Mouse (Mus musculus) hindbrain, postnatal 0 days (tissue): ENCODE measurements at regions not wholly inside any gene's neighbourhood (a gene's known extent, or its start where the extent isn't known, plus 50 kb on each side); places are given as distances from the start of the nearest gene placed in this dataset.

ENCODE experiments used
- ATAC-seq: fragments of 200-750 bp; cut with Nextera tagmentation; 2 replicates; pipeline ENCODE4 v1.8.0; 2017; ENCODE audit warnings: mild to moderate bottlenecking, moderate TSS enrichment, moderate library complexity
- DNase-seq: peaks from one replicate; pipeline ENCODE4 v3.0.0-alpha.2; 2015; ENCODE audit warnings: low spot score
- H3K27ac ChIP-seq: fragments of 300-500 bp; sonication (generic); 2 replicates; pipeline ENCODE4 v1.5.1; 2014; ENCODE audit warnings: mild to moderate bottlenecking
- H3K27me3 ChIP-seq: fragments of 300-500 bp; sonication (generic); 2 replicates; pipeline ENCODE4 v1.6.1; 2014; ENCODE audit warnings: low read length, mixed read lengths; ENCODE audit not compliant: insufficient read depth
- H3K36me3 ChIP-seq: fragments of 300-500 bp; sonication (generic); 2 replicates; pipeline ENCODE4 v1.6.1; 2014; ENCODE audit warnings: low read length, mixed read lengths; ENCODE audit not compliant: insufficient read depth
- H3K4me1 ChIP-seq: fragments of 300-500 bp; sonication (generic); 2 replicates; pipeline ENCODE4 v1.6.1; 2014; ENCODE audit warnings: antibody characterized with exemption, low read length, mixed read lengths; ENCODE audit not compliant: insufficient read depth
- H3K4me2 ChIP-seq: fragments of 300-500 bp; sonication (generic); 2 replicates; pipeline ENCODE4 v1.6.1; 2014; ENCODE audit warnings: low read depth, mild to moderate bottlenecking, low read length, moderate library complexity, mixed read lengths
- H3K4me3 ChIP-seq: fragments of 300-500 bp; sonication (generic); 2 replicates; pipeline ENCODE4 v1.5.1; 2014; ENCODE audit warnings: low read length
- H3K9ac ChIP-seq: fragments of 300-500 bp; sonication (generic); replicated peaks from 2 replicates; pipeline ENCODE4 v1.6.1; 2014; ENCODE audit warnings: mild to moderate bottlenecking, low read length, moderate library complexity, mixed read lengths
- H3K9me3 ChIP-seq: fragments of 300-500 bp; sonication (generic); 2 replicates; pipeline ENCODE4 v1.6.1; 2016; ENCODE audit warnings: low read length, mixed read lengths
- CTCF ChIP-seq: IDR thresholded peaks from 2 replicates; pipeline ENCODE4 v1.5.1; 2016; ENCODE audit warnings: antibody characterized with exemption, control low read depth, low read depth
- WGBS: fragments of 180-500 bp; shearing (Covaris S2); extraction: QIAGEN DNeasy Blood & Tissue Kit; methylation state at CpG from one replicate; pipeline ENCODE4 v1.1.7; 2014; 5-methylcytosine and 5-hydroxymethylcytosine counted together

DNA sequence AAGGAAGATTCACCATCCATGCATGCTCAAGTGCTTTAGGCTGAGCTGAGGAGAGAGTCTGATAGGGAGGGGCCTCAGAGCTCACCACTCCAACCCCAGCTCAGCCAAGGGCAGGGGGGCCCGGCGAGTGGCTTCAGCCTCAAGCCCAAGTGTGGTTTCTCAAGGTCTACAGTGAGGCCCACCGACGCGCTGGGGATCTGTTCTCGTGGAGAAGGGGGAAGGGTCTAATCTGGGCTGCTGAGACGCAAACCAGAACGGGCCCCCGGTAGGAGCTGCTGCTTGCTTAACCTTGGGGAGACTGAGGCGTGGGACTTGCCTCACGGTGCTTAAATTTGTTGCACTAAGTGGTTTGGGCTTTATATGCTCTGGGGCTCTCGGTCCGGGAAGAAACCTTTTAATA, 70.9 kb downstream of the Asb1 start:
- no peak overlapping the region for H3K4me3 ChIP-seq
- no peak overlapping the region for H3K4me2 ChIP-seq
- no peak for ATAC-seq
- DNase-seq: no peak
- no peaks in the 10 kb centered on the region for H3K27me3 ChIP-seq
- WGBS: 58% methylated on average over 13 of the region's 13 CpGs
- no peak overlapping the region for H3K9ac ChIP-seq
- H3K27ac ChIP-seq: no peak overlapping the region
- H3K9me3 ChIP-seq: no peaks in the 10 kb centered on the region
- no peaks in the 10 kb centered on the region for H3K4me1 ChIP-seq
- TF ChIP-seq CTCF: no peak
- no peaks in the 10 kb centered on the region for H3K36me3 ChIP-seq

DNA sequence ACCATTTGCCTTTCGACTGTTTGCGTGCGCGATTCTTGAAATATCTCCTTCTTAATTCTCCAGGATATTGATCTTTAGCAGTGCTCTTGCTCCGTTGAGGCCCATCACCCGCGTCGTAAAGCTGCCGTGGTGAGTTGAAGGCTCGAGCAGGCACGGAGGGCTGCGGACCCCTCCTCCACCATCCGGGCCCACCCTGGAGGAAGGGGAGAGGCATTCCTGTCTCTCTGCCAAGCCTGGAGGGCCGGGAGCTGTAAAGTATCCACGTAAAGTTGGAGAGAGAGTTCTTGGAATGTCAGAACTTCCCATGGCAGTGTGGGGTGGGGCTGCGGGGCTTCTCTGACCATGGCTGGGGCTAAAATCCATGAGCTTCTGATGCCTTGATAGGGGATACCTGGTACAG, 71.3 kb downstream of the Asb1 start:
- ATAC-seq (no peak), DNase-seq (no peak)
- Histone ChIP-seq H3K9ac (no peak overlapping the region), H3K27ac (no peak overlapping the region), H3K4me1 (no peaks in the 10 kb centered on the region), H3K9me3 (no peaks in the 10 kb centered on the region), H3K36me3 (no peaks in the 10 kb centered on the region), H3K4me2 (no peak overlapping the region), H3K27me3 (no peaks in the 10 kb centered on the region), H3K4me3 (no peak overlapping the region)
- TF ChIP-seq CTCF: no peak
- WGBS: 60% methylated on average over 16 of the region's 16 CpGs

DNA sequence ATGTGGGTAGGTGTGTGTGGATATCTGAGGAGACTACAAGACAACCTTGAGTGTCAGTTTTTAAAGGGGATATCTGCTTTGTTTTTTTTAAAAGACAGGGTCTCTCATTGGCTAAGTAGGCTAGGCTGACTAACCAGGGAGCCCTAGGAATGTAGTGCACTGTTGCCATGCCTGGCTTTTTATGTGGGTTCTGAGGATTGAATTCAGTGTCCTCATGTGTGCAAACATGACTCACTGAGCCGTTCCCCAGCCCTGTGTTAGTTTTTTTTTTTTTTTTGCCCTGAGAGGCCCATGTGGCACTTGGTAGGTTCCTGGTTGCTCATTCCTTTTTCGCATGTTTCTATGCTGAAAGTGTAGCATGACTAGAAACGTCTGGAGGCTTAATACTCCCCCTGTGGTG, 72.6 kb downstream of the Asb1 start:
- no peak overlapping the region for H3K4me2 ChIP-seq
- 57% methylated on average over 3 of the region's 3 CpGs for WGBS
- H3K4me3 ChIP-seq: no peak overlapping the region
- H3K9ac ChIP-seq: no peak overlapping the region
- no peaks in the 10 kb centered on the region for H3K27me3 ChIP-seq
- no peak overlapping the region for H3K27ac ChIP-seq
- no peaks in the 10 kb centered on the region for H3K4me1 ChIP-seq
- no peaks in the 10 kb centered on the region for H3K36me3 ChIP-seq
- DNase-seq (no peak), ATAC-seq (no peak)
- no peaks in the 10 kb centered on the region for H3K9me3 ChIP-seq
- TF ChIP-seq CTCF: no peak

DNA sequence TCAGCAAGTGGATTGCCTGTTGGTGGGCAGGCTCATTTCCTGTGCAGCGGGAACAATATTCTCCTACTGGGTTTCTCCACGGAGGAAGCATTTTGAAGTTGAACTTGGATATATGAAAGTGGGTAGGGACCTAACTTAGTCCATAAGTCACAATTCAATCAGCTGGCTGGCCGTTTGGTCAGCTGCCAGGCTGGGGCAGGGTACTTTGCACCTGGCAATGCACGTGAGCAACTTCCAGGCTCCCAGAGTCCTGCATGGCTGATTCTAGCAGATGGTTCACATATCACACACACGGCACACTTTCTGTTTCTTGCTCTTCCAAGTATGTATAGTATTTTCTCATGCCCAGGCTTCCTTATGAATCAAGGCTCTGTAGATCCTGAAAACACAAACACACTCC, 75.1 kb downstream of the Asb1 start:
- H3K27ac ChIP-seq: no peak overlapping the region
- H3K36me3 ChIP-seq: no peaks in the 10 kb centered on the region
- H3K4me3 ChIP-seq: no peak overlapping the region
- DNase-seq (no peak), ATAC-seq (no peak)
- no peak overlapping the region for H3K9ac ChIP-seq
- no peaks in the 10 kb centered on the region for H3K9me3 ChIP-seq
- H3K4me1 ChIP-seq: no peaks in the 10 kb centered on the region
- no peaks in the 10 kb centered on the region for H3K27me3 ChIP-seq
- TF ChIP-seq CTCF: no peak
- H3K4me2 ChIP-seq: no peak overlapping the region
- WGBS: 68% methylated on average over 5 of the region's 5 CpGs

DNA sequence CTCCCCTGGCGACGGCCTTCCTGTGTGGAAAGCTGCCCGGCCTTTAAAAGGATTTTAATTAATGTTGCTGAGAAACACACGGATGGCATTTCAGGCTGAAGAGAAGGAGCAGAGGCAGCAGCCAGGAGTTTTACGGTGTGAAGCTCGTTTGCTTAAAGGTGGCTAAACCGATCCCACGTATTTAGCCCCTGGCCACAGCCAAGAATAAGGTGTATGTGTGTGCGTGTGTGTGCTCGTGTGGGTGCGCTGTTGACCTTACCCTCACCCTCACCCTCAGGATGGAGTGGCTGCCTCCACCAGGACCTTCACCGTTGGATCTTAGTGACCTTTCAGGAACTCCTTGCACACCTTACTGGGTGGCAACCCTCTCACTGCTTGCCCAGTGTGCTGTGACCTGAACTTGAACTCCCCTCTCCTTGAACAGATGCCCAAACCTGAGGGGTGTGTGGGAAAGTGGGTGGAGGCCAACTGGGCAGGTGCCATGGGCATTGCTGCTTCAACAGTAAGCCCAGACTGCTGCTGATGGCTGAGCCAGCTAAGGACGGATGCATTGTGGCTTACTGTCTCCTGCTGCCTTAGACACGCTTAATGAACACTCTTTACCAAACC, 78.3 kb downstream of the Asb1 start:
- ATAC-seq (peak; percentile 40; the same call in 1 of the 2 replicates), DNase-seq (peak; percentile 48)
- Histone ChIP-seq H3K36me3 (no peaks in the 10 kb centered on the region), H3K9ac (no peak overlapping the region), H3K4me1 (no peaks in the 10 kb centered on the region), H3K4me2 (no peak overlapping the region), H3K9me3 (no peaks in the 10 kb centered on the region), H3K27ac (no peak overlapping the region), H3K4me3 (no peak overlapping the region), H3K27me3 (no peaks in the 10 kb centered on the region)
- no peak for TF ChIP-seq CTCF
- WGBS: 55% methylated on average over 14 of the region's 14 CpGs

DNA sequence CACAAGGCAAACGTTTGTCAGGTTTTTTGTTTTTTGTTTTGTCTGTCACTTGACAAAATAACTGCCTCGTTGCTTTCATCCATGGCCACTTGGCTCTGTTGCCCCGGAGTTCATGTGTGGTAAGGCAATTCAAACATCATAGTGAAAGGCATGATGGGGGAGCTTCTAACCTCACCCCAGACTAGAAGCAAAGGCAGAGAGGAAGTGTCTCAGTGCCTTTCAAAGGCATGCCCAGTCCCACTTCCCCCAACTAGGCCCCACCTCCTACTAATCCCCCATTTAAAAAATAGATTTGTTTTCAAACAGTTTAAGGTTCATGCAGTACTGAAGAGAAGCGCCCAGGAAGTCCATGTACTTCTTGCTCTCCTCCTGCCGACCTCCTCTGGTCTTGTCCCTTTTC, 80.8 kb downstream of the Asb1 start:
- no peak overlapping the region for H3K4me3 ChIP-seq
- H3K27ac ChIP-seq: no peak overlapping the region
- DNase-seq: no peak
- H3K4me2 ChIP-seq: no peak overlapping the region
- H3K4me1 ChIP-seq: peaks cover 7% of the 10 kb centered on the region; the same call in 1 of the 2 replicates
- H3K9ac ChIP-seq: no peak overlapping the region
- ATAC-seq: no peak
- no peaks in the 10 kb centered on the region for H3K27me3 ChIP-seq
- 79% methylated on average over 5 of the region's 5 CpGs for WGBS
- H3K9me3 ChIP-seq: no peaks in the 10 kb centered on the region
- no peaks in the 10 kb centered on the region for H3K36me3 ChIP-seq
- no peak for TF ChIP-seq CTCF

DNA sequence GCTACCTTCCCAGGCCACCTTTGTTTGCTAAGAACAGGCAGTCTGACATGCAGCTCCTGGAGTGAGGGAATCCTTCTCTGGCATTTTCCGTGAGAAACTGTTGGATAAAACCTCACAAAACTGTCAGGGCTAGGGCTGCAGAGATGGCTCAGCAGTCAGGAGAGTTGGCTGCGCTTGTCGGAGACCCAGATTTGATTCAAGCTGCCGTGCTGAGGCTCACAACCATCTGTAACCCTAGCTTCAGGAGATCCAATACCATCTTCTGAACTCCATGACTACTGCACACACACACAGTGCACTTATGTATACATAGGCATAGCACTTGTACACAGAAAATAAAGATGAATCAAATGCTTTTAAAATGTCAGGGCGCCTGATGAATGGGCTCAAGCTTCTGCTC, 82.5 kb downstream of the Asb1 start:
- Histone ChIP-seq H3K4me1 (peaks cover 7% of the 10 kb centered on the region; the same call in 1 of the 2 replicates), H3K4me3 (no peak overlapping the region), H3K9me3 (no peaks in the 10 kb centered on the region), H3K27me3 (no peaks in the 10 kb centered on the region), H3K27ac (no peak overlapping the region), H3K36me3 (no peaks in the 10 kb centered on the region), H3K4me2 (no peak overlapping the region), H3K9ac (no peak overlapping the region)
- DNase-seq (no peak), ATAC-seq (no peak)
- WGBS: 79% methylated on average over 5 of the region's 5 CpGs
- TF ChIP-seq CTCF: no peak
